Mouse (Mus musculus) embryonic fibroblast, embryonic 13.5 days (primary cell): ENCODE measurements at regions not wholly inside any gene's neighbourhood (a gene's known extent, or its start where the extent isn't known, plus 50 kb on each side); places are given as distances from the start of the nearest gene placed in this dataset.

Source experiments
- CTCF ChIP-seq: IDR thresholded peaks from 2 replicates; pipeline ENCODE4 v1.5.1; 2011; ENCODE audit warnings: mild to moderate bottlenecking, control low read depth, low read length, moderate library complexity, borderline replicate concordance; ENCODE audit not compliant: insufficient read depth
- POLR2A ChIP-seq: IDR thresholded peaks from 2 replicates; pipeline ENCODE4 v1.6.1; 2011; ENCODE audit warnings: low read depth, mild to moderate bottlenecking, control low read depth, low read length, moderate library complexity

DNA sequence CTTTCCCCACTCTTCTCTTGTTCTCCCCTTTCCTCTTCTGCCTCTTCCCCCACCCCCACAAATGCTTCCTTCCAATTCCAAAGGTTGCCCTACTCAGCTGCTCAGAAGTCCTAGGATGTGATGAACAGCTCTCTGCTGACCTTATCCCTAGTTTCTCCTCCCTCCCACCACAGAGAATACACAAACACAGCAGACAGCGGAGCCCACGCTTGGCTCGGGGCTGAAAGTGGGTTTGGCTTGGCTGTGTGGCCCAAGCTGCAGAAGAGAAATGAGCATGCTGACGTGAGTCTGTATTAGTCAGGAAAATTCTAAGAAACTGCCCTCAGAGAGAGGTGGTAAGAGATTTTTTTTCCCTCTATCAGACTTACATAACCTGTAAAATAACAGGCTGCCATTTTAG is 70.5 kb upstream of the Igf1 start:
- TF ChIP-seq CTCF (no peak), POLR2A (no peak)
